Comparison of ENCODE assay signal across 1 mouse cellular context in genomic region chr4:139622373-139623282, GRCm38 (mm10).
TF ChIP-seq lines count a peak whose summit lies in the region.

Aldh4a1 (plus strand) TSS chr4:139622866.

TF ChIP-seq in MEL, 35 proteins besides CTCF, POLR2A, EP300 and RAD21 (continued from another document):
- TF ChIP-seq CHD1 (IDR thresholded peaks at IDR 0.05; ENCODE audit: low read depth, low read length) = peak; percentile 100
